ENCODE assay signal across 18 mouse cellular contexts in genomic region chr15:77174018-77174417, GRCm38 (mm10).
"Had no signal": no experiment of that assay in that cellular context is flagged by ENCODE, and none has a peak within 500 bp of the region (broad histone marks: within the 10 kb centered on the region; RNA-seq: fewer than 3 reads in every experiment).

No protein-coding gene starts in this region.

- H3K4me1 ChIP-seq: liver, embryonic 13.5 days; megakaryocyte, embryonic 14.5 days had no signal

- H3K9ac ChIP-seq: kidney, embryonic 15.5 days; liver, embryonic 13.5 days; midbrain, embryonic 13.5 days; neural tube, embryonic 13.5 days; stomach, embryonic 15.5 days had no signal

- H3K36me3 ChIP-seq: kidney, embryonic 15.5 days; liver, embryonic 13.5 days; midbrain, embryonic 10.5 days; midbrain, embryonic 13.5 days; neural tube, embryonic 13.5 days; stomach, embryonic 15.5 days had no signal

- H3K4me2 ChIP-seq: kidney, embryonic 15.5 days; liver, embryonic 13.5 days; midbrain, embryonic 13.5 days; neural tube, embryonic 13.5 days; stomach, embryonic 15.5 days had no signal

- ATAC-seq: midbrain, embryonic 13.5 days; midbrain, embryonic 16.5 days had no signal

- H3K9me3 ChIP-seq: kidney, embryonic 15.5 days; liver, embryonic 13.5 days; midbrain, embryonic 10.5 days; midbrain, embryonic 13.5 days; neural tube, embryonic 13.5 days; stomach, embryonic 15.5 days had no signal

- H3K27ac ChIP-seq: kidney, embryonic 15.5 days; left cerebral cortex, adult 2 months; liver, embryonic 13.5 days; midbrain, embryonic 10.5 days; midbrain, embryonic 13.5 days; stomach, embryonic 15.5 days had no signal

- H3K27me3 ChIP-seq: kidney, embryonic 15.5 days; liver, embryonic 13.5 days; midbrain, embryonic 13.5 days; neural tube, embryonic 13.5 days; stomach, embryonic 15.5 days had no signal

- H3K4me3 ChIP-seq: kidney, embryonic 15.5 days; left cerebral cortex, adult 2 months; liver, embryonic 13.5 days; megakaryocyte, embryonic 14.5 days; midbrain, embryonic 10.5 days; midbrain, embryonic 13.5 days; myocyte; neural tube, embryonic 13.5 days; stomach, embryonic 15.5 days had no signal

- DNase-seq: kidney, postnatal 10 days; kidney, postnatal 36 days; layer of hippocampus, postnatal 36 days; liver, embryonic 13.5 days; lung, adult 2 months; lung, postnatal 36 days; right cerebral cortex, postnatal 25 days; spleen, adult 18-20 months; thymus, postnatal 25 days had no signal
